Mouse (Mus musculus) spleen, adult 2 months (tissue): ENCODE results near the gene Gm20388.

Source experiments
- CTCF ChIP-seq: fragments of 200-500 bp; IDR thresholded peaks from 2 replicates; pipeline ENCODE4 v1.5.1; 2011; ENCODE audit warnings: mild to moderate bottlenecking, inconsistent platforms; ENCODE audit not compliant: insufficient read depth, insufficient read length, insufficient replicate concordance; ENCODE audit errors: extremely low read depth
- POLR2A ChIP-seq: fragments of 200-500 bp; IDR thresholded peaks from 2 replicates; pipeline ENCODE4 v1.6.1; 2011; ENCODE audit warnings: low read depth, low read length, inconsistent platforms

GRCm38 (mm10) chr8:122550995-122551264, 2640.3 kb downstream of the Gm20388 start:
- no peak for TF ChIP-seq POLR2A
- TF ChIP-seq CTCF = no peak
